Comparison of ENCODE assay signal across 10 mouse cellular contexts in genomic region chr3:15128960-15129359, GRCm38 (mm10).
"Had no signal": no experiment of that assay in that cellular context is flagged by ENCODE, and none has a peak within 500 bp of the region (broad histone marks: within the 10 kb centered on the region; RNA-seq: fewer than 3 reads in every experiment).

No protein-coding gene starts in this region.

- H3K9ac ChIP-seq: liver, embryonic 15.5 days; midbrain, embryonic 13.5 days had no signal

- DNase-seq: kidney, adult 11 months; kidney, adult 9 months; kidney, postnatal 36 days; right cerebral cortex, postnatal 14 days; thymus, adult 18-20 months; thymus, postnatal 14 days had no signal

- H3K4me2 ChIP-seq: liver, embryonic 11.5 days; liver, embryonic 15.5 days; midbrain, embryonic 13.5 days had no signal

- H3K27ac ChIP-seq: kidney, postnatal 0 days; liver, embryonic 15.5 days; midbrain, embryonic 13.5 days had no signal

- H3K4me3 ChIP-seq: liver, embryonic 15.5 days; midbrain, embryonic 13.5 days had no signal

- H3K9me3 ChIP-seq: liver, embryonic 15.5 days; midbrain, embryonic 13.5 days had no signal

- ATAC-seq: midbrain, embryonic 13.5 days had no signal

- H3K36me3 ChIP-seq: liver, embryonic 15.5 days; midbrain, embryonic 13.5 days had no signal

- H3K4me1 ChIP-seq: liver, embryonic 15.5 days; midbrain, embryonic 13.5 days had no signal

- H3K27me3 ChIP-seq: liver, embryonic 15.5 days; midbrain, embryonic 13.5 days had no signal
